In the genomic region with DNA sequence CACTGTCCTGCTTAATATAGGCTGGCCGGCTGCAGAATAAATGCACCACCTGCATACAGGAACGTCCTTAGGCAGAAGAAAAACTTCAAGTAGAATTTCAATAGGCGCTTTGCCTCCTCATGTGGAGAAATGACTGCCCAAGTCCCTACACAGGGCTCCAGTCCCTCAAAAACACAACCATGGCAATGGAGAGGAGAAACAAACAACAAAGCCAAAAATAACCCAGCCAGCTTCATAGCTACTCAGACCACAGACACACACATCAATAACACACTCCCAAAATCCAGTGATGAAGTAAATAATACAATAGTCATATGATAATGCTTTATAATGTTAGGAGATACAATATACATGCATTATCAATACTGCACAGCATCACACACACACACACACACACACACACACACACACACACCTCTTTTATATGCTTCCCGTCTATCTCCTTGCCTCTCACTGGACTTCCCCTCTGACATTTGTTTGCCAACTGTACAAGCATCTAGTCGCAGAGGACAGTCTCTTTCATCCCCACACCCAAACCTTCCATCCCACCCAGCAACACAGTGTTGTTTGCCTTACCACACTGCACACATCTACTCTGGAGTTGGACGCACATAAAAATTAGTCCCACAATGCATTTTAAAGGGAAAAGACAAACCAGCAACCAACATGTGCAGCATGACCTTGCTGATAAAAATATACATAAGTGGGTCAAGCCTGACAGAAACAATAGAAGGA, we compare ENCODE assay signal across 19 mouse cellular contexts.
A peak's percentile ranks its signal among the peaks of the same experiment; 100 is the strongest.
DNase-seq lines count a peak whose midpoint lies in the region; ATAC-seq and TF ChIP-seq lines count a peak whose summit lies in the region.
"Had no signal": no experiment of that assay in that cellular context is flagged by ENCODE, and none has a peak within 500 bp of the region (broad histone marks: within the 10 kb centered on the region; RNA-seq: fewer than 3 reads in every experiment).

No protein-coding gene starts in this region.

- no peaks in the 10 kb centered on the region for H3K9me3 ChIP-seq in lung, embryonic 16.5 days (ENCODE audit: control insufficient read depth, low read length)
- no peaks in the 10 kb centered on the region for H3K9me3 ChIP-seq in heart, embryonic 14.5 days (ENCODE audit: control insufficient read depth, low read length)
- H3K9me3 ChIP-seq: embryonic facial prominence, embryonic 12.5 days; forebrain, embryonic 10.5 days; G1E; hindbrain, embryonic 15.5 days; limb, embryonic 12.5 days; midbrain, embryonic 12.5 days had no signal

- H3K4me2 ChIP-seq in lung, embryonic 16.5 days (ENCODE audit: low read depth, low read length) = no peak overlapping the region
- peak overlapping the region; percentile 24; the same call in 1 of the 2 replicates for H3K4me2 ChIP-seq in heart, embryonic 14.5 days (ENCODE audit: low read length)
- H3K4me2 ChIP-seq: embryonic facial prominence, embryonic 12.5 days; hindbrain, embryonic 15.5 days; limb, embryonic 12.5 days; midbrain, embryonic 12.5 days had no signal

- WGBS in heart, adult 2 months = 29% methylated on average over 6 of the region's 6 CpGs
- WGBS in lung, embryonic 16.5 days = 52% methylated on average over 6 of the region's 6 CpGs
- WGBS in heart, embryonic 14.5 days = 46% methylated on average over 6 of the region's 6 CpGs

- H3K4me3 ChIP-seq in heart, adult 2 months = no peak overlapping the region
- no peak overlapping the region for H3K4me3 ChIP-seq in lung, embryonic 16.5 days (ENCODE audit: low read length)
- H3K4me3 ChIP-seq in heart, embryonic 14.5 days (ENCODE audit: control insufficient read depth in 1 of 2, insufficient read depth in 1 of 2, low read depth in 1 of 2, low read length in 2 of 2) = no peak overlapping the region
- H3K4me3 ChIP-seq: embryonic facial prominence, embryonic 12.5 days; forebrain, embryonic 10.5 days; hindbrain, embryonic 15.5 days; layer of hippocampus, adult 2 months; left cerebral cortex, adult 2 months; limb, embryonic 12.5 days; midbrain, embryonic 12.5 days had no signal

- peak overlapping the region; percentile 73 for H3K27ac ChIP-seq in heart, adult 2 months
- H3K27ac ChIP-seq in lung, embryonic 16.5 days (ENCODE audit: low read length) = peak overlapping the region; percentile 59
- peak overlapping the region; percentile 46 to 65; a peak in 3 of 4 replicates for H3K27ac ChIP-seq in heart, embryonic 14.5 days (replicated peaks in 1 of 2; ENCODE audit: control insufficient read depth in 1 of 2, insufficient read depth in 1 of 2, low read depth in 2 of 2, low read length in 2 of 2)
- H3K27ac ChIP-seq: embryonic facial prominence, embryonic 12.5 days; forebrain, embryonic 10.5 days; hindbrain, embryonic 15.5 days; layer of hippocampus, adult 2 months; left cerebral cortex, adult 2 months; limb, embryonic 12.5 days; midbrain, embryonic 12.5 days had no signal

- H3K9ac ChIP-seq in heart, adult 2 months (ENCODE audit: low read depth, low read length) = no peak overlapping the region
- H3K9ac ChIP-seq in lung, embryonic 16.5 days (ENCODE audit: low read length) = no peak overlapping the region
- no peak overlapping the region for H3K9ac ChIP-seq in heart, embryonic 14.5 days (ENCODE audit: low read length)
- H3K9ac ChIP-seq: embryonic facial prominence, embryonic 12.5 days; hindbrain, embryonic 15.5 days; limb, embryonic 12.5 days; midbrain, embryonic 12.5 days had no signal

- no peaks in the 10 kb centered on the region for H3K36me3 ChIP-seq in heart, adult 2 months (ENCODE audit: control insufficient read depth, insufficient read depth, low read length)
- no peaks in the 10 kb centered on the region for H3K36me3 ChIP-seq in lung, embryonic 16.5 days (ENCODE audit: control insufficient read depth, insufficient read depth, low read length)
- H3K36me3 ChIP-seq in heart, embryonic 14.5 days (ENCODE audit: control insufficient read depth, insufficient read depth, low read length) = no peaks in the 10 kb centered on the region
- H3K36me3 ChIP-seq: embryonic facial prominence, embryonic 12.5 days; forebrain, embryonic 10.5 days; hindbrain, embryonic 15.5 days; limb, embryonic 12.5 days; midbrain, embryonic 12.5 days had no signal

- DNase-seq in heart, adult 2 months = no peak
- no peak for DNase-seq in heart, postnatal 14 days
- DNase-seq in lung, postnatal 14 days = no peak
- DNase-seq in gastrocnemius, adult 8-10 months (ENCODE audit: low spot score in 2 of 2) = no peak
- DNase-seq in B cell, adult 2 months = no peak
- DNase-seq: cerebellum, adult 11 months; kidney, adult 8-10 months; lung, postnatal 36 days; thymus, postnatal 25 days had no signal

- peak; percentile 67 for ATAC-seq in lung, embryonic 16.5 days (ENCODE audit: low read depth)
- ATAC-seq in heart, embryonic 14.5 days (ENCODE audit: insufficient number of reproducible peaks, insufficient read depth, low FRiP score, low read depth) = no peak

- TF ChIP-seq POLR2A in heart, adult 2 months (IDR thresholded peaks at IDR 0.05; ENCODE audit: insufficient read depth, low read depth, low read length) = no peak

- H3K27me3 ChIP-seq in heart, adult 2 months (ENCODE audit: control insufficient read depth, insufficient read depth, low read length) = no peaks in the 10 kb centered on the region
- no peaks in the 10 kb centered on the region for H3K27me3 ChIP-seq in lung, embryonic 16.5 days (ENCODE audit: control insufficient read depth, insufficient read depth, low read depth, low read length)
- H3K27me3 ChIP-seq in heart, embryonic 14.5 days (ENCODE audit: control insufficient read depth, insufficient read depth, low read length) = no peaks in the 10 kb centered on the region
- H3K27me3 ChIP-seq: embryonic facial prominence, embryonic 12.5 days; hindbrain, embryonic 15.5 days; limb, embryonic 12.5 days; midbrain, embryonic 12.5 days had no signal

- no peak for TF ChIP-seq EP300 in heart, adult 2 months (IDR thresholded peaks at IDR 0.05; ENCODE audit: insufficient read depth, low read depth, low read length)

- intact Hi-C loops in heart, adult 2 months (cut with DNase I) = no loop called here
- intact Hi-C loops in heart, postnatal 14 days (cut with DNase I) = no loop called here

- TF ChIP-seq CTCF in heart, adult 2 months (IDR thresholded peaks at IDR 0.05) = no peak

- H3K4me1 ChIP-seq in heart, adult 2 months (ENCODE audit: control insufficient read depth, insufficient read depth, low read length) = peaks cover 14% of the 10 kb centered on the region
- peaks cover 4% of the 10 kb centered on the region; the same call in 1 of the 2 replicates for H3K4me1 ChIP-seq in lung, embryonic 16.5 days (replicated peaks; ENCODE audit: control insufficient read depth, insufficient read depth, low read length)
- peaks cover 11 to 22% of the 10 kb centered on the region in 2 experiments for H3K4me1 ChIP-seq in heart, embryonic 14.5 days (ENCODE audit: control insufficient read depth in 2 of 2, insufficient read depth in 2 of 2, low read length in 2 of 2)
- H3K4me1 ChIP-seq: embryonic facial prominence, embryonic 12.5 days; forebrain, embryonic 10.5 days; hindbrain, embryonic 15.5 days; limb, embryonic 12.5 days; midbrain, embryonic 12.5 days had no signal

- H3K79me2 ChIP-seq in heart, adult 2 months (replicated peaks; ENCODE audit: control insufficient read depth, insufficient read depth, low read length) = no peaks in the 10 kb centered on the region
